Mouse (Mus musculus) cortical plate, adult 2 months (tissue): ENCODE data around the gene Sh3bp5. TPM values are rescaled to one million over a fixed set of nuclear protein-coding genes. Genes with fewer than 3 reads are reported as not detected.

ENCODE experiments used
- H3K27ac ChIP-seq: fragments of 200-500 bp; 2 replicates; pipeline ENCODE4 v1.5.1; 2012; ENCODE audit warnings: low read length, control low read depth, inconsistent platforms; ENCODE audit not compliant: insufficient read depth
- H3K4me1 ChIP-seq: fragments of 200-500 bp; 2 replicates; pipeline ENCODE4 v1.6.1; 2011; ENCODE audit warnings: low read length; ENCODE audit not compliant: control insufficient read depth, insufficient read depth
- H3K4me3 ChIP-seq: fragments of 200-500 bp; 2 replicates; pipeline ENCODE4 v1.5.1; 2011; ENCODE audit warnings: mild to moderate bottlenecking, low read length, control low read depth; ENCODE audit not compliant: insufficient read depth
- CTCF ChIP-seq: fragments of 200-500 bp; IDR thresholded peaks from 2 replicates; pipeline ENCODE4 v1.5.1; 2011; ENCODE audit warnings: mild to moderate bottlenecking, control low read depth, low read length; ENCODE audit not compliant: insufficient read depth; ENCODE audit errors: extremely low read depth
- POLR2A ChIP-seq: fragments of 200-500 bp; IDR thresholded peaks from 2 replicates; pipeline ENCODE4 v1.6.1; 2011; ENCODE audit warnings: mild to moderate bottlenecking, low read length, control low read depth; ENCODE audit not compliant: insufficient read depth; ENCODE audit errors: extremely low read depth
- polyA plus RNA-seq: library from polyadenylated mRNA; depleted of rRNA; stranded (reverse); fragments of >200 nt; gene quantifications from 2 replicates; pipeline ENCODE4 v1.2.3, GENCODE M21; 2012

Gene Sh3bp5
- polyA plus RNA-seq, 1 experiment, result 43.8 TPM

DNA sequence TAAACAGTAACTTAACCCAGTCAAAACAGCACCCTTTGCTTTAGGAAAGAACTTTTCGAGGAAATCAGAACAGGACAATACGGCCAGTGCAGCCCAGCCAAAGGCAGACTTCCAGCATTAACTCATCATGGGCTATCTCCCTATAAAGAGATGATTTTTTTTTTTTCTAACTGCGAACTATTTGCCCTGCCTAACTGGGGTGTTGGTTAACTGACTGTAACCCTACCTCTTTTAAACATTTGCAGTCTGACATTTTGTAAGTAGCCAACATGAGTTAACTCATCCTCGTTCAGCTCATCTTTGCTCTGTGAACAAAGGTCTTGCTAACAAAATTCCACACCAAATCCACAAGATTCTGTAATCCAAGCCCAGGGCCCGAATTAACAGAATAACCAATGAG, 1.5 kb downstream of the Sh3bp5 start:
- Histone ChIP-seq H3K4me3 (peak overlapping the region; percentile 63; the same call in 1 of the 2 replicates), H3K4me1 (peaks cover 3% of the 10 kb centered on the region; the same call in 1 of the 2 replicates), H3K27ac (no peak overlapping the region)
- TF ChIP-seq CTCF, result no peak
- no peak for TF ChIP-seq POLR2A

- Histone ChIP-seq H3K27ac (no peak overlapping the region), H3K4me1 (peaks cover 3% of the 10 kb centered on the region; the same call in 1 of the 2 replicates), H3K4me3 (peak overlapping the region; percentile 63; the same call in 1 of the 2 replicates)
- TF ChIP-seq CTCF (no peak), POLR2A (no peak)
These were observed 2.0 kb downstream of the Sh3bp5 start for GRCm38 (mm10) chr14:31433851-31434360.

DNA sequence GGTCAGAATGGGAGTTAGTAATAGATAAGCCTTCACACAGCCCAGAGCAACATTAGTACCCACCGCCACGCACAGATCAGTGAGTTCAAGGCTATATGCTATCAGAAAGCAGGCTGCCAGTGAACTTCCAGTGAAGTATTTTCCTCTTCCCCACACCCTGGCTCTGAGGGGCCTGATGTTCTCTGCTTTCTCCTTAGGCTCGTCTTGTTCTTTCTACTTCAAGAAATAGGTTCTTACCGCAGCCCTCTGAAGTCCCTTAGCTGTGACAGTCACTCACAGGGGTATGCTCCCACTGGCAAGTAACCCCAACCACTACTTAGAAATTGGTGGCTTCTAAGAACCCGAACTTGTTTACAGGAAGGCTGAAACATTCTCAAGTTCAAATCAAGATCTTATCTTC, 2.8 kb downstream of the Sh3bp5 start:
- H3K27ac ChIP-seq, result no peak overlapping the region
- TF ChIP-seq CTCF (no peak), POLR2A (no peak)
- peaks cover 7% of the 10 kb centered on the region for H3K4me1 ChIP-seq
- H3K4me3 ChIP-seq, result no peak overlapping the region

- Histone ChIP-seq H3K27ac (no peak overlapping the region), H3K4me3 (no peak overlapping the region), H3K4me1 (peaks cover 10% of the 10 kb centered on the region)
- no peak for TF ChIP-seq CTCF
These were observed 3.5 kb downstream of the Sh3bp5 start for GRCm38 (mm10) chr14:31432424-31432823.

DNA sequence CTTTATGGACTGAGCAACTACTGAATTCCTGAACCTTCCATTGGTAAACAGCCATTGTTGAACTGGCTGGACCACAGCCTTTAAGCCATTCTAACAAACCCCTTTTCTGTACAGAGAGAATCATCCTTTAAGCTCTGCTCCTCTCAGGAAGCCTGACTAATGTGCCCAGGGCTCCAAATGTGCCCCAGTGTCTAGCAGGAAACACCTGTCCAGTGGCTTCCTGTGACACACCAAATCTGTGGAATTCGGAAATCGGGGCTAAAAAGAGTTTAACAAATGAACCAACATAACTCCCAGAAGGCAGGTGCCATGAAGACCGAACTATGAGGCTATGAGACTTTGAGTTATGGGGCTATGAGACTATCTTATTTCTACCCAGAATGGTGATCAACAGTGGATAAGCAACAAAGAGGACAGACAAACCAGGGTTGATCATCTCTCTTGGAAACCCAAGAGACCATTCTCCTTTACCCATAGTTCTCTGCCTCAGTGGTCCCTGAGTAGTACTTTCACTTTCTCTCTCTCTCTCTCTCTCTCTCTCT, 4.0 kb downstream of the Sh3bp5 start:
- peaks cover 13% of the 10 kb centered on the region for H3K4me1 ChIP-seq
- H3K4me3 ChIP-seq, result no peak overlapping the region
- TF ChIP-seq CTCF, result no peak
- H3K27ac ChIP-seq, result no peak overlapping the region

GRCm38 (mm10) chr14:31429004-31429395, 6.9 kb downstream of the Sh3bp5 start:
- peaks cover 15% of the 10 kb centered on the region for H3K4me1 ChIP-seq
- no peak overlapping the region for H3K4me3 ChIP-seq
- no peak for TF ChIP-seq POLR2A
- TF ChIP-seq CTCF, result no peak
- peak overlapping the region; percentile 17 for H3K27ac ChIP-seq

- TF ChIP-seq CTCF (no peak), POLR2A (0 out of 2 replicates have a peak, but pooled peaks have one; percentile 17)
- Histone ChIP-seq H3K27ac (peak overlapping the region; percentile 17), H3K4me1 (peaks cover 16% of the 10 kb centered on the region), H3K4me3 (no peak overlapping the region)
These were observed 7.5 kb downstream of the Sh3bp5 start for GRCm38 (mm10) chr14:31428211-31429003.

- Histone ChIP-seq H3K27ac (peak overlapping the region; percentile 64; the same call in 1 of the 2 replicates), H3K4me1 (peaks cover 17% of the 10 kb centered on the region), H3K4me3 (no peak overlapping the region)
- no peak for TF ChIP-seq POLR2A
- no peak for TF ChIP-seq CTCF
These were observed 12.7 kb downstream of the Sh3bp5 start for GRCm38 (mm10) chr14:31422961-31423791.

DNA sequence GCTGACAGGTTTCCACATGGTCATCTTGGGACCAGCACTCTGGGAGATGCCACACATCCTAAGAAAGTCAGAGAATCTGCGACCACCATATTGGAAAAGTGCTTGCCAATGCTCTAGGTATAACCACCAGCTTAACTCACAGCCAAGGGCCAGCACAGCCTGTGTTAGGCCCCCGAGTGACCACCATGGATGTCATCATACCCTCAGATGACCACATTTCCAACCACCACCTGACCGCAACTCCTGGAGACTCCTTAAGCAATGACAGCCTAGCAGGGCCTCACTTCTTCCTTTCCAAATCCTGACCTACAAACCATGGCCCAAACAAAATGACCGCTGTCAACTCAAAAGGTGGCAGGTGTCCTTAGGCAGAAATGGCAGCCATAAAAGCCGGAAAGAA, 13.5 kb downstream of the Sh3bp5 start:
- Histone ChIP-seq H3K4me3 (no peak overlapping the region), H3K4me1 (peaks cover 18% of the 10 kb centered on the region), H3K27ac (peak overlapping the region; percentile 64; the same call in 1 of the 2 replicates)
- no peak for TF ChIP-seq POLR2A
- TF ChIP-seq CTCF, result no peak
